Mouse (Mus musculus) ovary, adult 2 months (tissue): Measurements from ENCODE around the gene Polr2c. TPM values are rescaled to one million over a fixed set of nuclear protein-coding genes. Genes with fewer than 3 reads are reported as not detected.

Experiments
- polyA plus RNA-seq: library from polyadenylated mRNA; depleted of rRNA; stranded (reverse); fragments of >200 nt; gene quantifications from 2 replicates; pipeline ENCODE4 v1.2.3, GENCODE M21; 2012; rRNA removed

The Polr2c gene
- 89.0 and 119 TPM in 2 replicates for polyA plus RNA-seq

GRCm38 (mm10) chr8:94857346-94858173 is at the start of gene Polr2c:
Gene Polr2c (plus strand): TSS chr8:94857450.

GRCm38 (mm10) chr8:94810153-94810552 is 47.1 kb upstream of the Polr2c start, which contains the start of gene Ccl17:
Gene Ccl17 (plus strand): TSS chr8:94810453.

DNA sequence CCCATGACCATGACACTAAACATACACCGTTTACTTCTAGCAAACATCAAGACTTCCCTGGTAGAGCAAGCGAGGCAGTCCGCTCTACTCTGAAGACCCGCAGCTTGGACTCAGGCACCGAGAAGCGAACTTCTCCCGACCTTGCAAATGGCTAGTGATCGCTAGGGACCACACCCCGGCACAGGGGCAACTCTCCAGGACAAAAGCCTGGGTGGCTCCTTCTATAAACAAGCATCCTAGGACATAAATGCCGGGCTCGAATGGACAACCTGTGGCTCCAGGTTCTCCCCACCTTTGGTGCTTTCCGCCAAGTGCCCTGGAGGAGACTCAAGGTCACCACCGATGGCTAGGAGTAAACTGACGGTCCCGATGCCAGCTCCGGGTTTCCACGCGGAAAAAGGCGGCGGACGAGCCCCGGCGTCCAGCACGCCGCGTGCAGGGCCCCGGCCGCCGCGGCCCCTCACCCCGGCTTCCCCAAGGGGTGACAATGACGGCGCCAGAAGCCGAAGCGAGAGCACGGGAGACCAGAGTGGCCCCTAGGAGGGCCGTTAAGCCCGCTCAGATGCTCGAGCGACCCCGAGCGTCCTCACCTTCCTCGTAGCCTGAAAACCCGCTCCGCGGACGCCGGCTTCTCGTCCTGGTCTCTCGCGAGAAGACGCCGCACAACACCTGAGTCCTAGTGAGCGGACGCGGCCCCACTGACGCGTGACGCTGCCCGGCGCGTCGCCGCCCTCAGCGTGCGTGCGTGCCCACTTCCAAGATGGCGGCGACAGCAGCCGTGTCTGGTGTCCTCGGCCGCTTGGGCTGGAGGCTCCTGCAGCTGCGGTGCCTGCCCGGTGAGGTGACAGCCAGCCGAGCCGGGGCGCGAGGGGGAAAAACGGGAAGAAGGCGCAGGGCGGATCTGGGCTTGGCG is 19.3 kb upstream of the Polr2c start, which contains the start of the genes Coq9 and Ciapin1:
Gene Coq9, plus strand, starts transcription at position 660 of the 913 bp plus-strand sequence.
Gene Ciapin1, minus strand, starts transcription at position 697 of the 913 bp plus-strand sequence.

GRCm38 (mm10) chr8:94876197-94876730 is 19.0 kb downstream of the Polr2c start, which contains the start of gene Dok4:
Gene Dok4 (minus strand): TSS chr8:94876330.

DNA sequence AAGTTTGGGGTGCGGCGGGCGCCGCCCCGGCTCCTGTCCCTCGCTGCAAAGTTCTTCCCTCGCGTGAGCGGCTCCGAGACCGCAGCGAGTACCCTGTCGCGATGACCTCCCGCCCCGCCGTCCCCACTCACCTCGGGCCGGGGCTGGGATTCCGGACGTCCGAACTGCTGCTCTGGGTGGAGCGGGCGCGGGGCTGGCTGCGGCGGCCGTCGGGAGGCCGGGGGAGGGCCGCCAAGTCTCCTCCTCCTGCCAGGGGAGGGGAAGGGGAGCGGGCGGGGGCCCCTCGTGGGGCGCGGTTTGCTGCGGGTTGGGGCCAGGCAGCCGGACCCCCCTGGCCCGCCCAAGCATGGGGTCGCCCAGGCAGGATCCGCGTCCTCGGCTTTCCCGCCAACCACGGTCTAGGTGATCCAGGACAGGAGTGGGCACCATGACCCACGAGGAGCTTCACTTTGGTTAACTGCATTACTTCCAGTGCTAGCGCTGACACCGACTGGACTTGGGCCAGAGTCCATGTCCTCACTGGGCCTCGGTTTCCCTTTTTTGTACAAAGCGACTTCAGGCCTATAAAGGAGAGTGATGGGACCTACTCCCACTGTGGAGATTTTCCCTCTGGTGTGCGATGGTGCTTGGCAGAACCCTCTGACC is 60.7 kb downstream of the Polr2c start, which contains the start of gene Ccdc102a:
Gene Ccdc102a, minus strand, starts transcription at position 248 of the 645 bp plus-strand sequence.

Other genes with a start within 250 kb of the Polr2c start
- 112 and 114 TPM in 2 replicates for gene Arl2bp, start 190.8 kb upstream of the Polr2c start, polyA plus RNA-seq
- gene Pllp, start 161.2 kb upstream of the Polr2c start, polyA plus RNA-seq = 27.7 and 33.6 TPM in 2 replicates
- gene Ccl22, start 111.9 kb upstream of the Polr2c start, polyA plus RNA-seq = 2.1 and 2.4 TPM in 2 replicates
- 39.1 and 60.1 TPM in 2 replicates for gene Cx3cl1, start 85.4 kb upstream of the Polr2c start, polyA plus RNA-seq
- gene Ccl17, start 47.0 kb upstream of the Polr2c start, polyA plus RNA-seq = 0.55 and 1.0 TPM in 2 replicates
- 258 and 318 TPM in 2 replicates for gene Coq9, start 19.1 kb upstream of the Polr2c start, polyA plus RNA-seq
- gene Ciapin1, start 19.1 kb upstream of the Polr2c start, polyA plus RNA-seq = 30.7 and 54.7 TPM in 2 replicates
- 20.1 and 21.0 TPM in 2 replicates for gene Dok4, start 18.9 kb downstream of the Polr2c start, polyA plus RNA-seq
- 37.3 and 55.2 TPM in 2 replicates for gene Ccdc102a, start 60.6 kb downstream of the Polr2c start, polyA plus RNA-seq
- 2.1 and 3.6 TPM in 2 replicates for gene Adgrg5, start 66.2 kb downstream of the Polr2c start, polyA plus RNA-seq
- 361 and 638 TPM in 2 replicates for gene Adgrg1, start 117.3 kb downstream of the Polr2c start, polyA plus RNA-seq
- gene Adgrg3, start 160.2 kb downstream of the Polr2c start, polyA plus RNA-seq = 7.9 and 9.3 TPM in 2 replicates
- 10.4 and 12.1 TPM in 2 replicates for gene Drc7, start 197.7 kb downstream of the Polr2c start, polyA plus RNA-seq
- 34.4 and 37.1 TPM in 2 replicates for gene Katnb1, start 223.7 kb downstream of the Polr2c start, polyA plus RNA-seq